Mouse (Mus musculus) monocyte, adult 2 months (primary cell): ENCODE measurements around the gene Syt6.

Experiments used
- DNase-seq, 2 experiments: peaks; one replicate each; pipeline ENCODE4 v3.0.0; 2022; ENCODE audit warnings: low spot score in 2 of 2, low read depth in 1 of 2

Gene Syt6

DNA sequence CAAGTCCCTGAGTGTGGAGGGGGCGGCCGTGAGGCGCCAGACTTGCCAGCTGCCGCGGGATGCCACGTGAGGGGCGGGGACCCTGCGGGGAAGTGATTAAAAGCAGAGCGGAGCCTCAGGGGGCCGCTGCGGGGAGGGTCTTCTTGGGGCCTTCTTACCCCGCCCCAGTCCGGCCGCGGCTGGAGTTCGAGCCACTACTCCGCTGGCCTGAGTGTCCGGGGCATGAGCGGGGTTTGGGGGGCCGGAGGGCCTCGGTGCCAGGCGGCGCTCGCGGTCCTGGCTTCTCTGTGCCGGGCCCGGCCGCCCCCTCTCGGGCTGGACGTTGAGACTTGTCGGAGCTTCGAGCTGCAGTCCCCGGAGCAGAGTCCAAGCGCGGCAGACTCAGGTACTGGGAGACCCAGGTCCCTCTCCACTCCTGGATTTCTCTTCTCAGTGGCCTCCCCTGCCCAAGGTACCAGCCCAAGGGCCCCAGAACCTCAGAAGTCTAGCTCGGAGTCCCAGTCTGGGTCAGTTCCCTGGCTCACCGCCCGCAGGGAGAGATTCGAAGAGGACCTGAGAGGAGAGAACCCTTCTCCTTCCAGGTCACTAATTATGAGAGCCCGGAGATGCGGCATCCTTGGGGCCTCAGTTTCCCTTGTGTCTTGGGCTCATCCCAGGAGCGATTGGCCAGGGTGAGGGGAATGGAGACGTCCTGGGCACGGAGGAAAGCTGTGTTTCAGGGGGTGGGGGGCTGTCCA is at the start of gene Syt6:
Syt6 (plus strand) TSS at position 76 of the 737 bp plus-strand sequence.
- no peak for DNase-seq

DNA sequence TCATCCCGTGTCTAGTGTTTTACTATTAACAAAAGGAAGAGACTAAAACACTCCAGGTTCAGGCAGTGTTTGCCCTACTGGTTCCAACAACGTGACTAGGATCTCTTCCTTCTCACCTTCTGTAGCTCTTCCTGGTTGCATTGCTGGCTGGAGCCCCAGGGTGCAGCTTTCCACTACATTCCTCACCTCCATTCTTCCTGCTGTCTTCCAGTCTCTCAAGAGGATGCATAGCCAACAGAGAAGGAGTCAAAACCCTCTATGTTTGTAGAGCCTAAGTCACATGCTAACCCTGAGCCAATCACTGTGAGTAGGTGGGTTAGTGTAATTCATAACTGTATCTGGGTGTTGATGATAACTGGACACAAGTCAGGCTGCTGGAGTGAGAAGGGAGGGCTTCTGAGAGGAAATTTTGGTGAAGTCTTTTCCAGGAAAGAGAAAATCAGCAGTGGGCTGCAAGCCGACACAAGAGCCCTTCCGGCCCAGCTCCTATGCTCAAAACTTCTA is 48.8 kb upstream of the Syt6 start:
- no peak for DNase-seq

DNA sequence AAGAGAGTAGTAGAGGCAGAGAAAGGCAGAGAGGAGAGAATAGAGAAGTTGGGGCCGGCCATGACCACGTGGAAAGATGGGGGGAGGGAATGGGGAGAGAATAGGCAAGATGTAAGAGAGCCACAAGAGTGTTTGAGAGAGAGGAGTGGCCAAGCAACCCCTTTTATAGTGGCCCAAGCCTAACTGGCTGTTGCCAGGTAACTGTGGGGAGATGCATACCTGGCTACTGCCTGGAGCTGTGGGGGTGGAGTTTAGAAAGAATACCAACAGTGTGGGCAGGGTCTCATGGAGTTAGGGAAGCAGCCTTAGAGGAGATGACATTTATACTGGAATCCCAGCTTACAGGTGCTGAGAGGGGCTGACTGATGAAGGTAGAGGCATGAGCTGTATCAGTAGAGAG is 48.2 kb upstream of the Syt6 start:
- DNase-seq, result no peak

DNA sequence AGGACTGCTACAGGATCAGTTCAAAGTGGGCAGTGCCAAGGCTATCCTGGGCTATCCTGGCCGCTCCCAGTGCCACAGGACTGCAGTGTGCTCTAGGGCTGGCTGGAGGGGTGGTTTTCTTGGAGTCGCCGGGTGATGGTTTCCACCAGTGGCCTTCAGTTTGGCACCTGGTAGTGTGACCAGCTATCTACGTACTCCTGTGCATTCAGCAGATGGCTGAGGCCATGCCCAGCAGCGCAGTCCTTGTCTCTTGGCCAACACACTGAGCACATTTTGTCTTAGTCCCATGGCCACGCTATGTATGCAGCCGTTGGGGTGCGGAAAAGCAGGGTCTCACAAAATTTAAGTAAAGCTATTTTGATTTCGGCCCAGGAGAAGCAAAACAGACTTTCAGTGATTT is 41.0 kb upstream of the Syt6 start:
- DNase-seq, result no peak

DNA sequence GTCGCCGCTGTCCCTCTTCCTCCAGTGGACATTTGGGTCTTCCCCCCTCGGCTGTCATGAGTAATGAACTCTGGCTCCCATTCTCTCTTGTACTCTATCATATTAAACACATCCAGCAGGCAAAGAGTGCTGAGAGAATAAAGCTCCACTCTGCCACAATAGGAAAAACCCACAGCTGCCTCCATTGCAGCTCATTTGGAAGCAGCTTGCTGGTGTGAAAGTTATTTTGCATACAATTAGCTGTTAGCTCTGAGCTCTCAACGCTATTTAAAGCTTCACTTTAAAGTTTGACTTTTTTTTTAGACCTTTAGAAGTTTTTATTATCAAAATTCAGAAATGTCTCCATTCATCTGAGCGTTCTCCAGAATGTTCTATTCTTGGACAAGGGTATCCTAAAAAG is 39.8 kb upstream of the Syt6 start:
- no peak for DNase-seq

DNA sequence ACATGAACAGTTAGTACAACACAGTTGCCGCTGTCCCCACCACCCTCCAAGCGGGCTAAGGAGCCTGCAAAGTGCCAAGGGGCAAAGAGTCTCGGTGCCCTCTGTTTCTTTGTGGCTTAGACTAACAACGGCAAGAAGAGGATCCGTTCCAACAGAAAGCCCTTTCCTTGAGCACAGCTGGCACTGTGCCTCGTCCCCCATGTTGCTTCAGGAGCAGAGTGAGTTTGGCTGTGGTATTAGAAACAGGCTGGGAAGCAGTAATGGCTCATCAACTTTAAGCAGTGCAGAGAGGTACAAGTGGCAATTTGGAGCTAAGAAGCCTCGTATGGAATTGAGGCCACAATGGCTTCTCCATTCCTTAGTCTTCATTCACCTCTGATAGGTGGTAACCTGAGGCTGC is 35.9 kb upstream of the Syt6 start:
- no peak for DNase-seq

DNA sequence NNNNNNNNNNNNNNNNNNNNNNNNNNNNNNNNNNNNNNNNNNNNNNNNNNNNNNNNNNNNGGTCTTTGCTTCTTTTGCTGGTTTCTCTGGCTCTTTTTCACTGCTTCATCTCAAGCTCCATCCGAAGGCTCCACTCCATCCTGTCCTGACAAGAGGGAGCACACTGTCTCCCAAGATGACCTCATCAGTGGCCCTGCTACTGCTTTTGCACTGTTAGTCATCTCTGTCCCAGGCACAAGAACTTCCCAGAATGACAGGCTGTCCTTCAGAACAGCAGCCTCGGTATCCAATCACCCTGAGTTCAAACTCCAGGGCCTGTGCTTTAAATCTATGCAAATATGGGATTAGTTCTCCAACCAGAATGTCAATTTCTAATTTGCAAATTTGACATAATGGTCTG is 28.9 kb upstream of the Syt6 start:
- no peak for DNase-seq

DNA sequence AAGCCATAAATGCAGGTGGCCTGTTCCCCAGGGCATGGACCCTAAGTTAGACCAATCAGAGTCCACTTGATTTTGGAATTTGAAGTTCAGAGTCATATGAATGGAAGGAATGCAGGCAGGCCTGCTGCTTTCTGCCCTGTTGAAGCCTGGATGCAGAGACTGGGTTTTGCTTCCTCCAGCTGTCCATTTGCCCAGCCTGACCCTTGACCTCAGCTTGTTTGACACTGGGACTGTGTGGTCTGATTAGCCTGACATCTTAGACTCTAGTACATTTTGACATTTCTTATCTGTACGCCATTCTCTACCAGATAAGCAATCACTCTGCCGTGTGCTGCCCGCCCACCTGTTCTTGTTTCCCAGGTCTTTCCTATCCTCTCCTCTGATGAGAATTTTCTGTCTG is 28.4 kb upstream of the Syt6 start:
- no peak for DNase-seq

DNA sequence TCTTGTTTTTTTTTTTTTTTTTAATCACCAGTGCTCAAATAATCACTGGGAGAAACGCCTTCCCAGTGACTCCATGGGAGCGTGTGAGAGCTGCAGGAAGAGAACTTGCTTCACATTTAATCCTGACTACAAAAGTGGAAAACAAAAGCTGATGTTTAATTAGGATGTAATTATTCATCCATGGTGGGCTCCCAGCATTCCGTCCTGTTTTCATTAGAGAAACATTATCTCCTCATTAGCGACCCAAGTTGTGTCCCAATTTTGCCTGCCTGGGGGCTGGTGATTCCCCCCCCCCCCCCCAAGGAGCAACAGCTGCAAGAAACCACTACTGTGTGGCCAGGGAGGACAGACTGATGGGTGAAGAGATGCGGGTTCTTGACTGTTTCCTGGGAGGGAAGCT is 24.8 kb upstream of the Syt6 start:
- no peak for DNase-seq

DNA sequence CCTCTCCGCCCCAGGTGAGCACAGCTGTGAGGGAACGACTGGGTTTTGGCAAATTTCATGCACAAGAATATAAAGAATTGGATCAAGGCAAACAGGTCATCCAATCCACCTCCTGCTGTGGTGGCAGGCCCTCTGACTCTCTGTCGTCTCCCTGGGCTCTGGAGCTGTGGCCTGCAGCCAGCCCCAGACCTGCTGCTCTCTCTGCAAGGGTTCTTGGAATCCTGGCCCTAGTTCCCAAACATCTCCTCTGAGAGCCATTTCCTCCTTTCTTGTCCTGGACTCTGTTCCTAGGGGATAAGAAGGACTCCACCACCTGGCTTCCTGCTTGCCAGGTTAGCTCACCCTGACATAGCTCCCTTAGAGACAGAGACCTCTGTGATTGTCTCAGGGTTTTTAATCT is 7.8 kb upstream of the Syt6 start:
- no peak for DNase-seq

DNA sequence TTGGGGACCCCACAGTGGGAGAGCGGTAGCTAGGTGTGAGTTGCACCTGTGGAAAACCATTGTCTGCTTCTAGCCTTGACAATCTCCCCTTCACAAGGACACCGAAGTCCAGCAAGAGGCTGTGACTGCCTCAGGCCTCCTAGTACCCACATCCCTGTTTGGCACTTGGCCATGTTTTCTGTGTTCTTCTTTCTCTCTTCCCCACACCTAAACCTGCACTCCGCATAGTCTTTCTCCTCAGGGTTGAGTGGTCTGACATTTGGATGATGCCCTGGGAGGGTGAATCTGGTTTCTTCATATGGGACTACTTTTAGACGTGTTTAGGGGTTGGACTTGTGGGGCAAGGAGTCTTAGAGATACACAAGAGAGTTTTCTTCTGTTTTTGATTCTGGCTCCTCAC is 2.5 kb upstream of the Syt6 start:
- no peak for DNase-seq

DNA sequence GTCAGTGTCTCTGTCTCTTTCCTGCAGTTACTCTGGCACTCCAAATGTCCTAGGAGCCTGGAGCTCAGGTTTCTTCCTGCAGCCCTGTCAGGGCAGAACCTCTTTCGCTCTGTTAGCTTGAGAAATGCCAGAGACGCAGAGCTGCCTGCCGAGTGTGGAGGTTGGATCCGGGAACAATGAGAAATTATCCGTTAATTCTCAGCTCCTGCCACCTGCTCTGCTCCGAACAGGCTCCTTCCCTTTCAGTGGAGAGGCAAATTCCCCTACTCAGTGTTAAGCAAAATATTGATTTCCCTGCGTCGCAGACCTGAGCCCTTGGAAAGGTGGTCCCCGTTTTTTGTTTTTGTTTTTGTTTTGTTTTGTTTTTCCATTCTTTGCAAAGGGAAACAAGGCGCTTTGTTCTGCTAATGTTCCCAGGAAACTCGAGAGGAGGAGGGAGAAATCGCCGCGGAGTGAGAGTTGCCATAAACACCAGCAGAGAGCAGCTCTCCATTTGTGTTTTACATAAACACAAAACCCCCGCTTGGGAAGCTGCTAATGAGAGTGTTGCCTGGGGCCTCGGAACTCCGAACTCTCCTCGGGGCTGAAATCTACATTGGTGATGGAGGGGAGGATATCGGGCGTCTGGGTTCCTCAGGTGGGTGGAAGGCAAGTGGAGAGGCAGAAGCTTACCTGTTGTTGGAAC is 1.8 kb upstream of the Syt6 start:
- DNase-seq, result no peak

DNA sequence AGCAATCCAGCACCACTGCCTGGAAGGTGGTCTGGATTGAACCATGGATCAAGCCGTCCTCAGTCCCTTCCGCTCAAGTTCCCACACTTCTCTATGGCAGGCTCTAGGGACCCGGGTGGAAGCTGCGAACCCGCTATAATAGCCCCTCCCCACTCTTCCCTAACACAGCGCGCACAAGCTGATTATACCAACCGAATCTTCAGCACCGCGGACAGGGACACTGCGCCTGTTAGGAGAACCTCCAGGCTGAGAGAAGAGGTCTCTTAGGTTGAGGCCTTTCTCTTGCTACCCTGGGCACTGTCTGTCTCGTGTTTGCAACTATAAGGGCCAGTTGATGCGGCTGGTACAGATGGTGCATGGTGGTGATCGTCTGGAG is 1.3 kb upstream of the Syt6 start:
- DNase-seq, result no peak

DNA sequence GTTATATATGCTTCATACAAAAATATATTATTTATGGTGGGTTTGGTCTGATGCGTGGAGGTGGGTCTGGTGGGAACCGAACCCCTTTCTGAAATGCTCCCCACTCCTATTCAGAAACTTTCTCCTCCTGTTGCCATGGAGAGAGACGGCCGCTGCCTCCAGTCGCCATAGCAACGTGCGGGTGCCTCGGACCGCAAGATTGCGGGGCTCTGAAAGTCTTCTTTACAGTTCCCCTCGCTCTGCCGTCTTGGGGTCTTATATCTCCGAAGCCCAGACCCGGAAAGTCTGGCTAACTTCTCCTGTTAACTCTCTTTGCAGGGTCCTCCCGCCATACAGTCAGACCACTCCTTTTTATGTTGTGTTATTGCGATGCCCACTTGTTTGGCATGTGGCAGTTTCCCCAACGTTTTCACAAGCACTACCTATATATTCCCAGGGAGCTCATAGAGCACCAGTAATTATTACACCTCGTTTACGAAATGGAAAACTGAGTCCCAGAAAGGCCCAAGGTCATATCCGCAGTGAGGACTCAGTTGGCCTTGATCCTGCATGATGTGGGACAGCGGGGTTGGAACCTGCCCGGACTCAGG is 370 bp upstream of the Syt6 start:
- no peak for DNase-seq

DNA sequence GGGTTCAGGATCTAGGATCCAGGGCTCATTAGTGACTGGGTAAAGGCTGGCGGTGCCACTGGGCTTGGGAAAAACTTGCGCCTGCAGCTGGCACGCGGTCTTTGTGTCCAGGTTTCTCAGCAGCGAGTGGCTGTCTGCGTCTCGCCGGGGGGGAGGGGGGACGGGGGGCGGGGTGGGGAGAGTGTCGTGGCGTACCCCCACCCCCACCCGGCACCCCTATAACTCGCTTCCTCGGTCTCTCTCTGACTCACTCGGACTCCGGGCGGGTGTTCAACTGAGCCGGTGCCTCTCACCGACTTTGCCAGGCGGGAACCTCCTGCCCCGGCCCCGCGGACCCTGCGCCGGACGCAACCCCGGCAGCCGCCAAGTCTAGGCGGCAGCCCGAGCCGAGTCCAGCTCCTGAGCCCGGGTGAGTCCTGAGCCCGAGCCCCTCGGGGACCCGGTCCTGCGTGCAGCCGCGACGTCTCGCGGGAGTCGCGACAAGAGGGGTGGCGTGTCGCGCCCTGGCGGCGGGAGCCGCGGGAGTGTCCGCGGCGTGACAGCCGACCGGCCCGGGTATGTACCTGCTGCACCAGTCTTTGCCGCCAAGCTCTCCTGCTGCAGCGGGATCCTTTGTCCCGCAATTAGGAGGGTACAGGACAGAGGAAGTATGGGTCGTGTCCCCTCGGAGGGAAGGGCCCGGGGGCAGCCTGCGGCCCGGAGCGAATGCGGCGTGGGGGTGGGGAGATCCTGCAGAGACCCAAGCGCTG is 1.0 kb downstream of the Syt6 start:
- no peak for DNase-seq

DNA sequence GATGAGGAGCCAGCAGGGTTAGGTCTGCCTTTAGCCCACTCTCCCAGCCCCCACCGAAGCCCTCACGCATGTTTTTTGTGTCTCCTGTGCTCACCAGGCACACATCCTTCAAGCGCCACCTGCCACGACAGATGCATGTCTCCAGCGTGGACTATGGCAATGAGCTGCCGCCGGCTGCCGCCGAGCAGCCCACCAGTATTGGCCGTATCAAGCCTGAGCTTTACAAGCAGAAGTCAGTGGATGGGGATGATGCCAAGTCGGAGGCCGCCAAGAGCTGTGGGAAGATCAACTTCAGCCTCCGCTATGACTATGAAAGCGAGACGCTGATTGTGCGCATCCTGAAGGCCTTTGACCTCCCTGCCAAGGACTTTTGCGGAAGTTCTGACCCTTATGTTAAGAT is 12.1 kb downstream of the Syt6 start:
- no peak for DNase-seq

DNA sequence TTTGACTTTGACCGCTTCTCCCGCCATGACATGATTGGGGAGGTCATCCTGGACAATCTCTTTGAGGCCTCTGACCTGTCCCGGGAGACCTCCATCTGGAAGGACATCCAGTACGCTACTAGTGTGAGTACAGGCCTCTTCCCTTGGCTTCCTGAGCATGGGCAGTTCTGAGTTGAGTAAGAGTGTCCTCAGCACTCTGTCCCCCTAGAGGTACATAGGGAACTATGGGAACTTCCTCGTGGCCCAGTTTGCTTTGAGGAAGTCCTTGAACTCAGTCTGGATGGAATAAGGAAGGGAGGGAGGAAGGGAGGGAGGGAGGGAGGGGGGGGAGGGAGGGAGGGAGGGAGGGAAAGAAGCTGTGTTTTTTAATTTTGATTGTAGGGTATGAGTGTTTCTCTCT is 12.6 kb downstream of the Syt6 start:
- DNase-seq, result no peak

DNA sequence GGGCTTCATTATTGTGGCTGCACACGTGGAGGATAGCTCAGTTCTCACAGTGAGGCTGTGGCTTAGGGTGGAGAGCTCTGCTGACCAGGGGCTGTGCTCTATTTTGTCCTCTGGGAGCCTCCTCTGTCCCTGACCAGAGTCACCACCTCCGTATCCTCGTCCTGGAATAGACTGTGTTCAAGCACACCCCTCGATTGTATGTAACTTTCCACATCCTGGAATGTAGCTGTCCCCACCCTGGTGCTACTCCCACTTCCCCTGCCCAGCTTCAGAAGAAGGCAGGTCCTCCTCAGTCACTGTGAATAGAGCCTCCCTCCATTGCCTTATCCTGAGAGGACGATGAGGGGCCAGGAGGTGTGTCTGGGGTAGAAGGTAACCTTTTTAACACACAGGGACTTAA is 14.6 kb downstream of the Syt6 start:
- no peak for DNase-seq

DNA sequence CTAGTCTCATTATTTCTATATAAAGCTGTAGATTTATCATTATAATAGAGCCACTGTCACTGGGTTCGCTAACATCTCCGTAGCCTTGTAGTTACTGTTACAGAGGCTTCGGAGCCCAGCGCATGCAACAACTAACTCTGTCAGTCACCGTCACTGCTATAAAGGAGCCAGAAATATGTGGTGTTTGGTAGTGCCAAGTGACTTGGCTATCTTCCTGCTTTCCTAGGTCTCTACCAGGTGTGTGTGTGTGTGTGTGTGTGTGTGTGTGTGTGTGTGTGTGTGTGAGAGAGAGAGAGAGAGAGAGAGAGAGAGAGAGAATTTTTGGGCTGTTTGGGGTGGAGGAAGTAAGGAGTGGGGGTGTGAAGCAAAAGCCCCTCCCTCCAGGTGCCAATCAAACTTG is 17.6 kb downstream of the Syt6 start:
- DNase-seq, result no peak

DNA sequence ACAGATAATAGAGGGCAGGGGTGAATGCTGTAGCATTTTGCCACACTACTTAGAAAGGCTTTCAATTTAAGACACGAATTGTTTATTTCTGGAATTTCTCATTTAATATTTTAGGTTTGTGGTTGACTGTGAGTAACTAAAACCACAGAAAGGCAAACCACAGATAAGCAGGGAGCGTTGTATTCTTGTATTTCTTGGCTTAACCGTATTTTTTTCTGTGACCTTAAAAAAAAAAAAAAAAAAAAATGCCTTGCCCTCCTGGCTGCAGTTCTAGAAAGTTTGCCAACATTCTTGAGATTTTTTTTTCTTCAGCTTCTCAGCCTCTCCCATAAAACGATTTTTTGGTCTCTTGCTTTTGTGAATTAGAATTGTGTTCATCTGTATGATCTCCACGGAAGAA is 18.6 kb downstream of the Syt6 start:
- DNase-seq, result no peak

DNA sequence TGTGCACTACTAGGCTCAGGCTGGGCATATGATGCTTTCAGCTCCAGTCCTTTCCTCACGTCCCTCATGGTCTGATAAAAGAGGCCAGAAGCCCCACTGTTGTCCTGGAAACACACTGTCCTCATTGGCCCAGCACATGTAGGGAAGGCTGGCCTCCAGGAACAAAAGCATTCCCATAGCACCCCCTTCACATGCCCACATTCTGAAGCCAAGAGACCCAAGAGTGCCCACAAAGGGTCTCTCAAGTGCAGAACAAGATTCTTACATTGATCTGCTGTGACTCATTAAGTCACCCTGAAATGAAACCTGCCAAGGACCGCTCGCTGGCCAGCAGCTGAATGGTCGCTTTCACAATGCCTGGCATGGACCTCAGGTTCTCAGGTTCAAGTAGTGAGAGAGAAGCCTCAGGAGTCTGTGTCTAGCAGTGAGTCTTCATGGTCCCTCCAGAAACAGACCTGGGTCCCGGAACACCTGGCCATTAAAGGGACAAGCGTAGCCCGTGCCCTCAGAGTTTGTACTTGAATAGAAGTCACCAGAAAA is 20.3 kb downstream of the Syt6 start:
- DNase-seq, result no peak

DNA sequence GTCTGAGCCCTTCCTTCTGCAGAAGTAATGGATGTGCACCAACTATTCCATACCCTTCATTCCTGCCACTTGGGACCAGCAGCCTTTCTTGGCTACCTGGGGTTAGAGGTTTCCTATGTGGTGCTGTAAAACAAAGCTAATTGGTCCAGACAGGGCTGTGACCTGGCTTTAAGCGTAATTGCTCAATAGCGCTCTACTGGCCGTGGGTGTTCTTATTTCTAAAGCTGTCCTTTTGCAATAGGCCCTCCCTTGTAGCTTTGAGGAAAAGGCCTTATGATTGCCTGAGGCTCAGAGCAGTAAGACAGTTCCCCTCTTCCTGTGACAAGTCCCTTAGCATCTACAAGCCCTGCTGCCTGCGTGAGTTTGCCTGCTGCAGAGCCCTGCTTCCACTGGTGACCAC is 22.6 kb downstream of the Syt6 start:
- DNase-seq, result no peak
